Mouse (Mus musculus) liver, embryonic 11.5 days (tissue): Measurements from ENCODE around the gene Gfpt1. TPM values are rescaled to one million over a fixed set of nuclear protein-coding genes. Genes with fewer than 3 reads are reported as not detected.

ENCODE experiments used
- ATAC-seq: fragments of 200-750 bp; cut with Nextera tagmentation; replicated peaks from 2 replicates; pipeline ENCODE4 v1.8.0; 2017; ENCODE audit warnings: moderate number of reproducible peaks, mild to moderate bottlenecking, moderate TSS enrichment, moderate library complexity; ENCODE audit not compliant: low FRiP score
- DNase-seq: peaks from one replicate; pipeline ENCODE4 v3.0.0-alpha.2; 2017; ENCODE audit warnings: low spot score
- H3K27ac ChIP-seq: fragments of 300-500 bp; sonication (generic); 2 replicates; pipeline ENCODE4 v1.5.1; 2014; ENCODE audit warnings: mild to moderate bottlenecking, low read depth, low read length, control low read depth
- H3K27me3 ChIP-seq: fragments of 300-500 bp; sonication (generic); replicated peaks from 2 replicates; pipeline ENCODE4 v1.6.1; 2014; ENCODE audit warnings: low read length, mixed read lengths; ENCODE audit not compliant: control insufficient read depth, insufficient read depth
- H3K36me3 ChIP-seq: fragments of 300-500 bp; sonication (generic); 2 replicates; pipeline ENCODE4 v1.6.1; 2014; ENCODE audit warnings: mild to moderate bottlenecking, low read length, moderate library complexity, mixed read lengths; ENCODE audit not compliant: control insufficient read depth, insufficient read depth
- H3K4me1 ChIP-seq: fragments of 300-500 bp; sonication (generic); replicated peaks from 2 replicates; pipeline ENCODE4 v1.6.1; 2014; ENCODE audit warnings: low read length, mixed read lengths; ENCODE audit not compliant: control insufficient read depth, insufficient read depth
- H3K4me2 ChIP-seq: fragments of 300-500 bp; sonication (generic); 2 replicates; pipeline ENCODE4 v1.6.1; 2014; ENCODE audit warnings: mild to moderate bottlenecking, control low read depth, moderate library complexity
- H3K4me3 ChIP-seq: fragments of 300-500 bp; sonication (generic); 2 replicates; pipeline ENCODE4 v1.5.1; 2014; ENCODE audit warnings: low read depth, low read length, control low read depth
- H3K9ac ChIP-seq: fragments of 300-500 bp; sonication (generic); 2 replicates; pipeline ENCODE4 v1.6.1; 2014; ENCODE audit warnings: low read depth, low read length, control low read depth
- H3K9me3 ChIP-seq: fragments of 300-500 bp; sonication (generic); 2 replicates; pipeline ENCODE4 v1.6.1; 2016; ENCODE audit warnings: low read length, inconsistent platforms, mixed read lengths; ENCODE audit not compliant: control insufficient read depth
- WGBS: fragments of 180-500 bp; shearing (Covaris S2); extraction: QIAGEN DNeasy Blood & Tissue Kit; methylation state at CpG from one replicate; pipeline ENCODE4 v1.1.7; 2014; 5-methylcytosine and 5-hydroxymethylcytosine counted together
- polyA plus RNA-seq: library from polyadenylated mRNA; unstranded; fragments of >200 nt; fragmentation: Nextera tagmentation; extraction: Ambion mirVana; gene quantifications from 2 replicates; pipeline ENCODE4 v1.2.1, GENCODE M21; 2014

Gfpt1 gene
- polyA plus RNA-seq, 1 experiment from 2014 or later, result 15.8 TPM

DNA sequence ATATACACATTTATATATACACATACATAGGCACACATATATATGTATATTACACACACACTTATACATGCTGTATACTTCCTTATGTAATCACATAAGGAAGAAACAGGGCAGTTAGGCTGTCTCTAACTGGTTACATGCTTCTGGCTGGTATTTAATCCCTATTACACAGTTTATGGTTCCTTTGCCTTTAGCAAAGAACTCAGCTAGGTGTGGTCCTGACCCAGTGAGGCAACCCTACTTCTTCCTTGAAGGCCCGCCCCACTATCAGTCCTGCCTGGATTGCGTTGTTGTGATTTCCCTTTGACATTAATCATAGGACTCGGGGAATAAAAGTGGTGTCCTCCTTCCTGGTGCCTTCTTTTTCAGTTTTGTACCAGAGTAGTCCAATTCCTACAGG lies 8.3 kb upstream of the Gfpt1 start:
- Histone ChIP-seq H3K27me3 (no peaks in the 10 kb centered on the region), H3K27ac (no peak overlapping the region), H3K36me3 (no peaks in the 10 kb centered on the region), H3K9ac (no peak overlapping the region), H3K4me2 (no peak overlapping the region), H3K4me3 (no peak overlapping the region), H3K9me3 (peaks cover 5% of the 10 kb centered on the region; the same call in 1 of the 2 replicates), H3K4me1 (no peaks in the 10 kb centered on the region)
- 76% methylated on average over 3 of the region's 3 CpGs for WGBS
- DNase-seq, result no peak
- no peak for ATAC-seq

DNA sequence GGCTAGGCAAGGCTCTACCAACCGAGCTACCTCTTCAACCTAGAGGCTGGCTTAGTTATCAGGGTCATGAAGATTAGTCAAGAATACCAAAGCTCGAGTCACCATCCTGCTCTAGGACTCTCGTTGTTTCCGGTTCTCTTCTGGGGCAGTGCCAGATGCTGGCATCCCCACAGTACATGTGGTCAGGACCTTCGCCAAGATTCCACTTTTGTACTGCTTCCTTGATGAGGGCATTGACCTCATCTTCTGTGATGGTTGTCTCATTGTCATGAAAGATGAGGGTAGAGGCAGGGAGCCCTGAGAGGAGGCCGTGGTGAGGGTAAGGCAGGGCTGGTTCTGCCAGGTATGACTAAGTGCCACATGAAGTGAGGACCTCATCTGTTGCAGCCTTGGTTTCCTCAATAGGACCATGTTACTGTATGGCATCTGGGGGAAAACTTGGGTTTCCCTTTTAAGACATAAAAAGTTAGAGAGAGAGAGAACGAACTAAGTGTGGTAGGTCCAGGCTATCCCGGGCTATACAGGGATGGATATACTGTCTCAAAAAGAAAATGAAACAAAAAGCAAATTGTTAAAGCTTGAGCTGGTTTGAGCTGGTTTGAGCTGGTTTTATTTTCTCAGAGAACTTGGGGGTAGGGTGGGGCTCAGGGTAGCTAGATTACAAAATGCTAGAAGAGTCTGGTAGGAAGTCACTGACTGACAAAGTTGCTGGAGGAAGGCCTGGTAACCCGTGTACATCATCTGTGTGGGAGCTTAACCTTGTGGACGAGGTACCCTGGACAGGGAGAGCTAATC lies 4.6 kb upstream of the Gfpt1 start:
- H3K9me3 ChIP-seq, result peaks cover 5% of the 10 kb centered on the region; the same call in 1 of the 2 replicates
- DNase-seq (no peak), ATAC-seq (no peak)
- no peak overlapping the region for H3K9ac ChIP-seq
- no peak overlapping the region for H3K4me2 ChIP-seq
- no peaks in the 10 kb centered on the region for H3K27me3 ChIP-seq
- H3K27ac ChIP-seq, result no peak overlapping the region
- peaks cover 7% of the 10 kb centered on the region; the same call in 1 of the 2 replicates for H3K4me1 ChIP-seq
- 79% methylated on average over 10 of the region's 10 CpGs for WGBS
- H3K36me3 ChIP-seq, result no peaks in the 10 kb centered on the region
- no peak overlapping the region for H3K4me3 ChIP-seq

DNA sequence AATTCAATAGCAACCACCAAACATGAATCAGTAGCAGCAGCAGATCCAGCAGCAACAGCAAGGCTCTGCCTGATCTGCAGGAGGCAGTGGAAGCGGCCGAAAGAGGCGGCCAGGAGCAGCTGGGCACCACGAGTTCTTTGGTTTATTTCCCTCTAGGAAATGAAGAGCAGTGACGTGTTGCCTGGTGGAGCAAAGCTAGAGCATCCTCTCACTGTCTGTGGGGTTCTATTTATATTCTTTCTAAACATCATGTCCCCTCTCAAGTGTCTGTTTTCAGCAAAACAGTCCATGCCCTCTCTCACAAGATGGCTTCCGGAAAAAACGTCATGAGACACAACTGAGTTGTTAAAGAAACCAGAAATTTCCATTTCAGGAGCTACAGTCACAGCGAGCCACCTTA lies 3.5 kb upstream of the Gfpt1 start:
- DNase-seq (no peak), ATAC-seq (no peak)
- H3K4me2 ChIP-seq, result no peak overlapping the region
- H3K4me1 ChIP-seq, result peaks cover 15% of the 10 kb centered on the region
- H3K9ac ChIP-seq, result no peak overlapping the region
- H3K27ac ChIP-seq, result no peak overlapping the region
- H3K4me3 ChIP-seq, result no peak overlapping the region
- no peaks in the 10 kb centered on the region for H3K36me3 ChIP-seq
- H3K27me3 ChIP-seq, result no peaks in the 10 kb centered on the region
- 81% methylated on average over 8 of the region's 8 CpGs for whole genome bisulfite sequencing
- H3K9me3 ChIP-seq, result peaks cover 5% of the 10 kb centered on the region; the same call in 1 of the 2 replicates

DNA sequence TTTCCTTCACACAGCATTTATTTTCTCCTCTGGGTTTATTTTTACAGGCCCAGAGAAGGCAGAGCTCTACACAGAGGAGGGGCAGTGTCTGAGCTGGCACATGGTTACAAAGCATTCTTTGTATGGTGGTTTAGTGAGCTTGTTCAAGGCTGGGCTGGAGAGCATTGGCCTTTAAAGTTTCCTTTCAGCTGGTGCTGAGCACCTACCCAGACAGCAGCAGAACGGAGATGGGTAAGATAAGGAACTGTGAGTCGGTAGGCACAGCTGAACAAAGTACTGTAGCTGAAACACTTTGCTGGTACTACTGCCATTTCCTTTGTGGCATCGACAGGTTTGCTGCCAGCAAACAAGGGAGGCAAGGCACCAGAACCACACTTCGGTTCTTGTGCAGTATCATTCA lies 1.7 kb upstream of the Gfpt1 start:
- Histone ChIP-seq H3K9ac (no peak overlapping the region), H3K27ac (no peak overlapping the region), H3K4me2 (no peak overlapping the region), H3K9me3 (peaks cover 5% of the 10 kb centered on the region; the same call in 1 of the 2 replicates), H3K4me1 (peaks cover 18% of the 10 kb centered on the region), H3K4me3 (no peak overlapping the region), H3K36me3 (no peaks in the 10 kb centered on the region), H3K27me3 (no peaks in the 10 kb centered on the region)
- 65% methylated on average over 4 of the region's 4 CpGs for WGBS
- no peak for DNase-seq
- no peak for ATAC-seq

DNA sequence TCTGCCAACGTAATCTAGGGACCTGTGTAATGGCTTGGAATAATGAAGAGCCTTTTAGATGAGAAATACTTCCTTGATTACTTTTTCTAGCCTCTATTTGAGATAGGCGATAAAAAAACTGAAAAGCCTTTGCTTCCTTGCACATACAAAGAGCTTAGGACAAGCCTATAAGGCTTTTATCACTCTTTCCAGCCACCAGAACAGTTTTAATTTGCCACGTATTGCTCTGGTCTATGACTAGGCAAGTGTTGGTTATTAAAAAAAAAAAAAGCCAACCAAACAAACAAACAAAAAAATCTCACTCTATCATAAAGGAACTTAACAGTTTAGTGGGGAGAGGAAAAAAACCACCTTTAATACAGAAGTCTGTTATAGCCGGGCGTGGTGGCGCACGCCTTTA lies 1.2 kb upstream of the Gfpt1 start:
- Histone ChIP-seq H3K9me3 (peaks cover 5% of the 10 kb centered on the region; the same call in 1 of the 2 replicates), H3K27me3 (no peaks in the 10 kb centered on the region), H3K4me3 (peak overlapping the region; percentile 90), H3K27ac (peak overlapping the region; percentile 100), H3K9ac (no peak overlapping the region), H3K4me2 (peak overlapping the region; percentile 66), H3K36me3 (no peaks in the 10 kb centered on the region), H3K4me1 (peaks cover 18% of the 10 kb centered on the region)
- ATAC-seq, result no peak
- 82% methylated on average over 7 of the region's 7 CpGs for WGBS
- no peak for DNase-seq

DNA sequence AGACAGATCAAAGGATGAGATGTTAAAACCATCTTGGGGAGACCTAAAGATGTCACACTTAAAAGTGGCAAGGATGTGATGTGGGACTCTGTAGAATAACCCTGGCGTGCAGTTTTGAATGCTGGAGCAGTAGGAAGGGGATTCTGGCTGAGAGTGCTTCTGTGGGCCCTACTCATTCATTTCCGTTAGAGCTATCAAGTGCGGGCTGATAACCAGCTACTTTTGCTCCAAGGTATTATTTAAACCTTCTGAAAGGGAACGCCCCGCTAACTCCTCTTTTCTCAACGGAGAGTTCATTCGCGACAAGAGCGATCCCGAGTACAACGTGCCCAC lies 676 bp upstream of the Gfpt1 start:
- WGBS, result under 1% methylated on average over 11 of the region's 11 CpGs
- no peaks in the 10 kb centered on the region for H3K36me3 ChIP-seq
- H3K9ac ChIP-seq, result peak overlapping the region; percentile 86
- H3K4me1 ChIP-seq, result peaks cover 18% of the 10 kb centered on the region
- ATAC-seq (no peak), DNase-seq (no peak)
- peaks cover 2% of the 10 kb centered on the region; the same call in 1 of the 2 replicates for H3K9me3 ChIP-seq
- peak overlapping the region; percentile 66 for H3K4me2 ChIP-seq
- no peaks in the 10 kb centered on the region for H3K27me3 ChIP-seq
- H3K27ac ChIP-seq, result peak overlapping the region; percentile 100
- peak overlapping the region; percentile 90 for H3K4me3 ChIP-seq

DNA sequence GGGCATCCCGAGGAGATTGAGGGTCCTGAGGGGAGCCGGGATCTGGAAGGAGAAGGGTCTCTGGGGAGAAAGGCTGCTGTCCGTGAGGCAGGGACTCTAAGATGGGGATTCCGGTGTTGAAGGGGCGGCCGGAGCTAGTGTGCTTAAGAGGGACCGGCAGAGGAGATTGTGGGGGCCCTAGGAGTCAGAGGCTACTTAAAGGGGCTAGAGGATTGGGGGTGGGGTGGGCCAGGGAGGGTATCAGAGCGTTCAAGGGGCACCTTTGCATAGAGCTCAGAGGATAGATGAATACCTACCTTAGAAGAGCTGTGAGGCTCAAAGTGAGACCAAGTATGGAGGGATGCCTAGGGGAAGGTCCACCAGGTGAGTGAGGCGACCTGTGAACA lies 478 bp downstream of the Gfpt1 start:
- Histone ChIP-seq H3K27ac (peak overlapping the region; percentile 100), H3K36me3 (peaks cover 3% of the 10 kb centered on the region; the same call in 1 of the 2 replicates), H3K4me1 (peaks cover 18% of the 10 kb centered on the region), H3K9me3 (no peaks in the 10 kb centered on the region), H3K9ac (peak overlapping the region; percentile 86), H3K27me3 (no peaks in the 10 kb centered on the region), H3K4me2 (peak overlapping the region; percentile 66), H3K4me3 (peak overlapping the region; percentile 90)
- ATAC-seq (peak; percentile 36), DNase-seq (no peak)
- under 1% methylated on average over 9 of the region's 9 CpGs for WGBS

DNA sequence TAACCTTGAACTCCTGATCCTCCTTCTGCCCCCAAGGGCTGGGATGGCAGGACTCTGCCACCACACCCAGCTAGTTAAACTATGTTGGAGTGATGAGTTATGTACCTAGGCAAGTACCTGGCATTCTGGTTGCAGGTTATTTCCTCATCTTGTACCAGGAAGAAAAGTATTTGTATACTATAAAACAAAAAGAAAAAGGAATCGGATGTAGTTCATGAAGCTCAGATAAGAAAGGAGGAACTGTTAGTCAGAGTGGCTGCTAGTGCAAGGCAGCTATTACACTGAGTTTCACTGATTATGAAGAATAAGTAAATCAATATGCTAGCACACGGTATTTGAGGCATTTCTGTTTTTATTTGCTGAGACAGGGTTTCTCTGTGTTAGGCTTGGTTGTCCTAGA lies 2.2 kb downstream of the Gfpt1 start:
- no peak overlapping the region for H3K4me3 ChIP-seq
- H3K36me3 ChIP-seq, result peaks cover 6% of the 10 kb centered on the region; the same call in 1 of the 2 replicates
- ATAC-seq, result no peak
- H3K9ac ChIP-seq, result no peak overlapping the region
- H3K4me2 ChIP-seq, result no peak overlapping the region
- H3K4me1 ChIP-seq, result peaks cover 18% of the 10 kb centered on the region
- H3K27ac ChIP-seq, result no peak overlapping the region
- 61% methylated on average over 2 of the region's 2 CpGs for WGBS
- H3K9me3 ChIP-seq, result no peaks in the 10 kb centered on the region
- DNase-seq, result no peak
- H3K27me3 ChIP-seq, result no peaks in the 10 kb centered on the region

DNA sequence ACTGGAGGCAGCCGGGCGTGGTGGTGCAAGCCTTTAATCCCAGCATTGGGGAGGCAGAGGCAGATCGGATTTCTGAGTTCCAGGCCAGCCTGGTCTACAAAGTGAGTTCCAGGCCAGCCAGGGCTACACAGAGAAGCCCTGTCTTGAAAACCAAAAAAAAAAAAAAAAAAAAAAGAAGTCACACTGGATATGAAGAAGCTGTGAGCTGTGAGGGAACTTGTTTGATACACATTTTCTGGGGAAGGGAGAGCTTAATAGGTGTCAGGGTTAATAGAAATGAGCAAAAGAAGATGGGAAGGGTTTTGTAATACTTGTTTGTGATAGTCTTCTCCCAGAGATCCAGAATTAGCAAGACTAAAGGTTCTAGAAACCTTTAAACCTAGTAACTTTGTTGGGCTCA lies 2.9 kb downstream of the Gfpt1 start:
- 81% methylated on average over 3 of the region's 3 CpGs for WGBS
- H3K9me3 ChIP-seq, result no peaks in the 10 kb centered on the region
- H3K4me3 ChIP-seq, result no peak overlapping the region
- peaks cover 6% of the 10 kb centered on the region; the same call in 1 of the 2 replicates for H3K36me3 ChIP-seq
- no peak for ATAC-seq
- H3K27me3 ChIP-seq, result no peaks in the 10 kb centered on the region
- H3K27ac ChIP-seq, result no peak overlapping the region
- no peak overlapping the region for H3K4me2 ChIP-seq
- H3K4me1 ChIP-seq, result peaks cover 18% of the 10 kb centered on the region
- H3K9ac ChIP-seq, result no peak overlapping the region
- DNase-seq, result no peak
